Mouse (Mus musculus) adrenal gland (tissue): ENCODE data around the gene Pitpna.
"Not testable (repeated sequence)": the region's sequence is repeated elsewhere in the genome, so short reads cannot be mapped to it uniquely, and the experiment has no call there.

Source experiments
- intact Hi-C: fragments of 180-260 bp; cut with DNase I; formaldehyde crosslinking; loops from one replicate; pipeline ENCODE4 v1.15.1; 2025

Gene Pitpna

GRCm38 (mm10) chr11:75585978-75586377 lies 1.9 kb upstream of the Pitpna start:
- intact Hi-C loops: no loop called here

- intact Hi-C loops: no loop called here
Observed at GRCm38 (mm10) chr11:75586963-75587362, 934 bp upstream of the Pitpna start.

- intact Hi-C loops: no loop called here
Observed at GRCm38 (mm10) chr11:75588285-75588941, 516 bp downstream of the Pitpna start.

GRCm38 (mm10) chr11:75592612-75593011 lies 4.7 kb downstream of the Pitpna start:
- intact Hi-C loops: loop anchor here (5.0 kb wide), 1 partner anchor 35 kb away; no protein-coding TSS in a partner anchor

GRCm38 (mm10) chr11:75594431-75594830 lies 6.5 kb downstream of the Pitpna start:
- intact Hi-C loops: loop anchor here (5.0 kb wide), 1 partner anchor 33 kb away; no protein-coding TSS in a partner anchor

- intact Hi-C loops: no loop called here
Observed at GRCm38 (mm10) chr11:75595404-75595803, 7.5 kb downstream of the Pitpna start.

GRCm38 (mm10) chr11:75595816-75596215 lies 7.9 kb downstream of the Pitpna start:
- intact Hi-C loops: no loop called here

- intact Hi-C loops: no loop called here
Observed at GRCm38 (mm10) chr11:75596726-75597255, 8.9 kb downstream of the Pitpna start.

- intact Hi-C loops: no loop called here
Observed at GRCm38 (mm10) chr11:75598004-75598403, 10.1 kb downstream of the Pitpna start.

GRCm38 (mm10) chr11:75599802-75600201 lies 11.9 kb downstream of the Pitpna start:
- intact Hi-C loops: not testable (repeated sequence)

- intact Hi-C loops: no loop called here
Observed at GRCm38 (mm10) chr11:75604826-75605225, 16.9 kb downstream of the Pitpna start.

- intact Hi-C loops: no loop called here
Observed at GRCm38 (mm10) chr11:75605318-75605717, 17.4 kb downstream of the Pitpna start.

- intact Hi-C loops: no loop called here
Observed at GRCm38 (mm10) chr11:75608776-75609175, 20.9 kb downstream of the Pitpna start.

GRCm38 (mm10) chr11:75610021-75610420 lies 22.1 kb downstream of the Pitpna start:
- intact Hi-C loops: no loop called here

GRCm38 (mm10) chr11:75614769-75615168 lies 26.9 kb downstream of the Pitpna start:
- intact Hi-C loops: no loop called here

GRCm38 (mm10) chr11:75615556-75615955 lies 27.7 kb downstream of the Pitpna start:
- intact Hi-C loops: no loop called here

GRCm38 (mm10) chr11:75619133-75619532 lies 31.2 kb downstream of the Pitpna start:
- intact Hi-C loops: no loop called here

- intact Hi-C loops: no loop called here
Observed at GRCm38 (mm10) chr11:75620136-75620780, 32.4 kb downstream of the Pitpna start.

GRCm38 (mm10) chr11:75621426-75621825 lies 33.5 kb downstream of the Pitpna start:
- intact Hi-C loops: no loop called here

GRCm38 (mm10) chr11:75622588-75623329 lies 34.9 kb downstream of the Pitpna start:
- intact Hi-C loops: no loop called here

GRCm38 (mm10) chr11:75624102-75624554 lies 36.2 kb downstream of the Pitpna start:
- intact Hi-C loops: no loop called here

GRCm38 (mm10) chr11:75625820-75626219 lies 37.9 kb downstream of the Pitpna start:
- intact Hi-C loops: loop anchor here (5.0 kb wide), 1 partner anchor 34 kb away; no protein-coding TSS in a partner anchor
